Mouse (Mus musculus): ENCODE measurements at regions not wholly inside any gene's neighbourhood (a gene's known extent, or its start where the extent isn't known, plus 50 kb on each side); places are given as distances from the start of the nearest gene placed in this dataset.

DNA sequence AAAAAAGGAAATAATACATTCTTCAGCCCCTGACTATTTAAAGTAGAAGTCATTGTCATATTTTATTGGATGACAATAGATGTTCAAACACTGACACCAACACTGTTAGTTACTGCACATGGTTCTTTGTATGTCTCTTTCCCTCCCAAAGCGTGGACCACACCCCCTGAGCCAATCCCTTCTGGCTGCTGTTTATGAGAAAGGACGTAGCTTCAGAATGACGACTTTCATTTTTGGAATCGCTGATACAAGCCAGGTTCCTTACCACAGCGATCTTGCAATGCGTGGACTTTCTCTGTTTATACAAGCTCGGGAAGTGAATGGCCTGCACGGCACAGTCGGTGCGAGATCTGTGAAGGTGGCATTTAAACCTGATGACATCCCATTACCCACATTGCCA lies 66.1 kb upstream of the Tgfbr2 start:
- TF ChIP-seq CTCF (IDR thresholded peaks at IDR 0.05; ENCODE audit: borderline replicate concordance, extremely low read depth, insufficient read depth, insufficient read length) (no peak), POLR2A (IDR thresholded peaks at IDR 0.05; ENCODE audit: borderline replicate concordance, extremely low read depth, insufficient read depth, insufficient read length, poor library complexity, severe bottlenecking) (no peak)

Measured in brain, embryonic 14.5 days (tissue).